Mouse (Mus musculus) cerebellum, adult 11-12 months (tissue): ENCODE measurements around the gene Ncam2.

Source experiments
- DNase-seq: peaks from one replicate; pipeline ENCODE4 v3.0.0; 2022

Ncam2 gene

DNA sequence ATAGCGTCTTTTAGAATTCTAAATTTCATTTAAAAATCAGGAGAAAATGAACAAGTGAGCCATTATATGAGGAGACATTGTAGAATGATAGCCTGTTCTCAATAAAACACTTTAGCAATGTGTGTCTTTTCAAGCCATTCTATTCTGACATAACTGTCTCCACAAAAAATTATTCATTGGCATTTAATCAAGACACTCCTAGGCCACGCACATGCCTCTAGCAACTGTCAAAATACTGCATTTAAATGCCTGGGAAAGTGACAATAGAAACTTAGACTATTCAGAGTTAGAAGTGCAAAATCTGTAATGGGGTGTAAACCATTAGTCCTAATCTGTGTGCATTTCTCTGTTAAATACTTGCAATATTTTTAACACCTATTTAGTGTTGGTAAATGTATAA is 456.1 kb downstream of the Ncam2 start:
- DNase-seq, result no peak

DNA sequence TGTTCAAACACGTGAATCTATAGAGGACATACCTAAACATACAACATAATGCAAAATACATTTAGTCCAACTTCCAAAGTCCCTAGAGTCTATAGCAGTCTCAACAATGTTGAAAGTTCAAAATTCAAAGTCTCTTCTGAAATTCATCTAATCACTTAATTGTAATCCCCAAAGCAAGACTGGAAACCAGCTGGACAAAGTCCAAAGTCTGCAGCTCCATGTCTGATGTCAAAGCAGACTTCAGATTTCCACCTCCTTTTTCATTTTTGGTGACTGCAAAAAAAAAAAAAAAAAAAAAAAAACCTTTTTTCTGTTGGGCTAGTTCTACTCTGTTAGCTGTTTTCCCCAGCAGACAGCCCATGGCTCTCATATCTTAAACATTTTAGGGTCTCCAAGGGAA is 473.4 kb downstream of the Ncam2 start:
- no peak for DNase-seq

DNA sequence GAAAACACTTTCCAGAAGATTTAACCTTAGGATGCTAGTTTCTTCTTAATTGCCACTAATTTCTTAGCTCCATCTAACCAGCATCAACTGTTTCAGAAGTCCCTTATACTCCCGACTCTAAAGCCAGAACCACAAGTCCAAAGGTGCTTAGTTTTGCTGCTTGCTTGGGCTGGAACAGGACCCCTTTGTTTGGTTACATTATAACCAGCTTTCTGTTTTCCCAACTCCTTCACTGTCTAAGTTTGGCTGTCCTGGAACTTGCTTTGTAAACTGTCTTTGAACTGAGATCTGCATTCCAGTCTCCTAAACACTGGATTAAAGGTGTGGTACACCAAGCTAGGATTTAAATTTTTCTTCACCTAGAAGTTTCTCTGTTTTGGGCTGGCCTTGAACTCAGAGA is 475.0 kb downstream of the Ncam2 start:
- no peak for DNase-seq
